Mouse (Mus musculus) gastrocnemius, postnatal 4 days (tissue): ENCODE measurements around the gene Sgsh. TPM values are rescaled to one million over a fixed set of nuclear protein-coding genes. Genes with fewer than 3 reads are reported as not detected.
A peak's percentile ranks its signal among the peaks of the same experiment; 100 is the strongest.

ENCODE experiments used
- DNase-seq, 2 experiments: peaks; one replicate each; pipeline ENCODE4 v3.0.0; 2021 to 2022; ENCODE audit warnings: low spot score in 2 of 2, mixed read lengths in 2 of 2
- total RNA-seq, 2 experiments: library from RNA; stranded (reverse); gene quantifications; 2 replicates each; pipeline ENCODE4 v1.2.3; 2021

Gene Sgsh
- total RNA-seq, 2 experiments from 2014 or later, result 5.9 to 6.5 TPM

- DNase-seq, result no peak
Measured at GRCm38 (mm10) chr11:119378551-119378950, 23.2 kb upstream of the Sgsh start.

GRCm38 (mm10) chr11:119377326-119377725, 22.0 kb upstream of the Sgsh start:
- no peak for DNase-seq

GRCm38 (mm10) chr11:119375425-119375824, 20.1 kb upstream of the Sgsh start:
- no peak for DNase-seq

- peak in 1 of 2 experiments; percentile 65 for DNase-seq
Measured at GRCm38 (mm10) chr11:119363534-119364145, 8.3 kb upstream of the Sgsh start.

- no peak for DNase-seq
Measured at GRCm38 (mm10) chr11:119362769-119363533, 7.6 kb upstream of the Sgsh start.

- DNase-seq, result no peak
Measured at GRCm38 (mm10) chr11:119359089-119359488, 3.8 kb upstream of the Sgsh start.

GRCm38 (mm10) chr11:119354798-119355442, 416 bp downstream of the Sgsh start:
- peak in 1 of 2 experiments; percentile 49 for DNase-seq

- DNase-seq, result no peak
Measured at GRCm38 (mm10) chr11:119353946-119354345, 1.4 kb downstream of the Sgsh start.

GRCm38 (mm10) chr11:119352113-119352512, 3.2 kb downstream of the Sgsh start:
- DNase-seq, result no peak

- DNase-seq, result no peak
Measured at GRCm38 (mm10) chr11:119347125-119347524, 8.2 kb downstream of the Sgsh start.

GRCm38 (mm10) chr11:119344865-119345264, 10.5 kb downstream of the Sgsh start:
- no peak for DNase-seq

- no peak for DNase-seq
Measured at GRCm38 (mm10) chr11:119344178-119344577, 11.2 kb downstream of the Sgsh start.

- DNase-seq, result peak in 1 of 2 experiments; percentile 65
Measured at GRCm38 (mm10) chr11:119339637-119340036, 15.7 kb downstream of the Sgsh start.

- no peak for DNase-seq
Measured at GRCm38 (mm10) chr11:119339179-119339578, 16.2 kb downstream of the Sgsh start.

- DNase-seq, result no peak
Measured at GRCm38 (mm10) chr11:119338271-119339059, 16.9 kb downstream of the Sgsh start.

- DNase-seq, result no peak
Measured at GRCm38 (mm10) chr11:119331970-119332369, 23.4 kb downstream of the Sgsh start.

- DNase-seq, result no peak
Measured at GRCm38 (mm10) chr11:119330592-119330991, 24.7 kb downstream of the Sgsh start.

GRCm38 (mm10) chr11:119325068-119325467, 30.3 kb downstream of the Sgsh start:
- no peak for DNase-seq

- no peak for DNase-seq
Measured at GRCm38 (mm10) chr11:119322521-119322920, 32.8 kb downstream of the Sgsh start.

- no peak for DNase-seq
Measured at GRCm38 (mm10) chr11:119316720-119317119, 38.6 kb downstream of the Sgsh start.

- DNase-seq, result no peak
Measured at GRCm38 (mm10) chr11:119314252-119314936, 40.9 kb downstream of the Sgsh start.
